Mouse (Mus musculus) heart, postnatal 0 days (tissue): ENCODE measurements around the gene Thrsp. TPM values are rescaled to one million over a fixed set of nuclear protein-coding genes. Genes with fewer than 3 reads are reported as not detected.
A peak's percentile ranks its signal among the peaks of the same experiment; 100 is the strongest.
"Not testable (repeated sequence)": the region's sequence is repeated elsewhere in the genome, so short reads cannot be mapped to it uniquely, and the experiment has no call there.

Experiments
- ATAC-seq: fragments of 200-750 bp; cut with Nextera tagmentation; 2 replicates; pipeline ENCODE4 v1.8.0; 2017; ENCODE audit warnings: low read depth, moderate number of reproducible peaks, moderate library complexity; ENCODE audit not compliant: insufficient read depth
- DNase-seq: peaks from one replicate; pipeline ENCODE4 v3.0.0-alpha.2; 2016; ENCODE audit warnings: low spot score
- H3K27ac ChIP-seq: fragments of 300-500 bp; sonication (generic); 2 replicates; pipeline ENCODE4 v1.5.1; 2014; ENCODE audit warnings: low read depth, mild to moderate bottlenecking
- H3K27me3 ChIP-seq: fragments of 300-500 bp; sonication (generic); 2 replicates; pipeline ENCODE4 v1.6.1; 2014; ENCODE audit warnings: low read length, mixed read lengths; ENCODE audit not compliant: control insufficient read depth, insufficient read depth
- H3K36me3 ChIP-seq: fragments of 300-500 bp; sonication (generic); replicated peaks from 2 replicates; pipeline ENCODE4 v1.6.1; 2014; ENCODE audit warnings: low read length, mixed read lengths; ENCODE audit not compliant: control insufficient read depth, insufficient read depth
- H3K4me1 ChIP-seq: fragments of 300-500 bp; sonication (generic); 2 replicates; pipeline ENCODE4 v1.6.1; 2014; ENCODE audit warnings: antibody characterized with exemption; ENCODE audit not compliant: control insufficient read depth, insufficient read depth
- H3K4me2 ChIP-seq: fragments of 300-500 bp; sonication (generic); 2 replicates; pipeline ENCODE4 v1.6.1; 2014; ENCODE audit warnings: low read depth, mild to moderate bottlenecking, low read length, moderate library complexity
- H3K4me3 ChIP-seq: fragments of 300-500 bp; sonication (generic); 2 replicates; pipeline ENCODE4 v1.5.1; 2014; ENCODE audit warnings: low read depth, low read length
- H3K9ac ChIP-seq: fragments of 300-500 bp; sonication (generic); replicated peaks from 2 replicates; pipeline ENCODE4 v1.6.1; 2014; ENCODE audit warnings: low read depth, low read length, mixed read lengths
- H3K9me3 ChIP-seq: fragments of 300-500 bp; sonication (generic); replicated peaks from 2 replicates; pipeline ENCODE4 v1.6.1; 2016; ENCODE audit warnings: low read length; ENCODE audit not compliant: control insufficient read depth
- CTCF ChIP-seq: IDR thresholded peaks from 2 replicates; pipeline ENCODE4 v1.5.1; 2016; ENCODE audit warnings: antibody characterized with exemption, control low read depth, low read depth
- EP300 ChIP-seq: IDR thresholded peaks from 2 replicates; pipeline ENCODE4 v1.6.1; 2016; ENCODE audit warnings: antibody characterized with exemption, low read depth
- WGBS: fragments of 180-500 bp; shearing (Covaris S2); extraction: QIAGEN DNeasy Blood & Tissue Kit; methylation state at CpG from one replicate; pipeline ENCODE4 v1.1.7; 2014; 5-methylcytosine and 5-hydroxymethylcytosine counted together
- polyA plus RNA-seq: library from polyadenylated mRNA; unstranded; fragments of >200 nt; fragmentation: Nextera tagmentation; extraction: Ambion mirVana; gene quantifications from 2 replicates; pipeline ENCODE4 v1.2.1, GENCODE M21; 2015
- total RNA-seq: library from RNA; depleted of rRNA; stranded (reverse); fragments of >200 nt; gene quantifications from 2 replicates; pipeline ENCODE4 v1.2.3, GENCODE M21; 2014; ENCODE audit warnings: low replicate concordance

Gene Thrsp
- total and polyA plus RNA-seq, 2 experiments from 2014 or later = 1.0 to 3.9 TPM

GRCm38 (mm10) chr7:97447050-97447531 is 29.6 kb upstream of the Thrsp start:
- Histone ChIP-seq H3K4me2 (no peak overlapping the region), H3K9ac (no peak overlapping the region; the same call in 1 of the 2 replicates), H3K36me3 (no peaks in the 10 kb centered on the region), H3K27ac (peak overlapping the region; percentile 69), H3K4me3 (no peak overlapping the region), H3K9me3 (no peaks in the 10 kb centered on the region), H3K4me1 (peaks cover 15% of the 10 kb centered on the region), H3K27me3 (no peaks in the 10 kb centered on the region)
- ATAC-seq = peak; percentile 33
- 55% methylated on average over 6 of the region's 6 CpGs for WGBS
- DNase-seq = no peak
- peak; percentile 24; the same call in 1 of the 2 replicates for TF ChIP-seq CTCF
- no peak for TF ChIP-seq EP300

GRCm38 (mm10) chr7:97446171-97446925 is 28.8 kb upstream of the Thrsp start:
- DNase-seq = peak; percentile 89
- no peaks in the 10 kb centered on the region for H3K27me3 ChIP-seq
- peak; percentile 90 for ATAC-seq
- TF ChIP-seq CTCF (no peak), EP300 (no peak)
- H3K4me2 ChIP-seq = no peak overlapping the region
- H3K27ac ChIP-seq = peak overlapping the region; percentile 69
- WGBS = 3% methylated on average over 6 of the region's 6 CpGs
- 0 out of 2 replicates have a peak, but pooled peaks cover 1% of the 10 kb centered on the region for H3K9me3 ChIP-seq
- H3K36me3 ChIP-seq = no peaks in the 10 kb centered on the region
- no peak overlapping the region for H3K9ac ChIP-seq
- no peak overlapping the region for H3K4me3 ChIP-seq
- H3K4me1 ChIP-seq = peaks cover 15% of the 10 kb centered on the region

GRCm38 (mm10) chr7:97438986-97439385 is 21.5 kb upstream of the Thrsp start:
- H3K27me3 ChIP-seq = no peaks in the 10 kb centered on the region
- no peak overlapping the region for H3K4me3 ChIP-seq
- H3K4me2 ChIP-seq = no peak overlapping the region
- H3K27ac ChIP-seq = no peak overlapping the region
- no peak for TF ChIP-seq EP300
- no peak for TF ChIP-seq CTCF
- H3K9ac ChIP-seq = no peak overlapping the region
- H3K4me1 ChIP-seq = no peaks in the 10 kb centered on the region
- DNase-seq (no peak), ATAC-seq (no peak)
- 0 out of 2 replicates have a peak, but pooled peaks cover 6% of the 10 kb centered on the region for H3K9me3 ChIP-seq
- no peaks in the 10 kb centered on the region for H3K36me3 ChIP-seq

DNA sequence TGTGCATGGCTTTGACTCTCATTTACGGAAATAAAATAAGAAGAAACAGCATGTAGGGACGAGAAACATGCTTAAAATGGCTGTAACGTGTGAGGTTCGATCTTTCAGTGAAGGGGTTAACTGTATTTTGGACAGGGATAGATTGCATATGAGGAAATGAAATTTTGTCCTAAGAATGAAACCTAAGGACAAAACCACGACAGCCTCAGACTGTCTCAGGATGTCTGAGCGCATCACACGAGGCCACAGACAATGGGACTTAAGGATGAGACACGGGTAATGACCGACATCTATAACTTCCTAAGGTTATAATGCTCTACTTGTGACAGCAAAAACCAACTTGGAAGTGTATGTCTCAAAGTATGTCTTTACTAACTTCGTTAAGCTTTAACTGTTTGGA is 17.0 kb upstream of the Thrsp start:
- no peaks in the 10 kb centered on the region for H3K36me3 ChIP-seq
- H3K9ac ChIP-seq = no peak overlapping the region
- DNase-seq = no peak
- H3K9me3 ChIP-seq = no peaks in the 10 kb centered on the region
- H3K4me3 ChIP-seq = no peak overlapping the region
- H3K4me2 ChIP-seq = no peak overlapping the region
- H3K27ac ChIP-seq = no peak overlapping the region
- no peak for TF ChIP-seq CTCF
- no peak for TF ChIP-seq EP300
- H3K27me3 ChIP-seq = no peaks in the 10 kb centered on the region
- 76% methylated on average over 10 of the region's 10 CpGs for WGBS
- H3K4me1 ChIP-seq = no peaks in the 10 kb centered on the region
- ATAC-seq = no peak

DNA sequence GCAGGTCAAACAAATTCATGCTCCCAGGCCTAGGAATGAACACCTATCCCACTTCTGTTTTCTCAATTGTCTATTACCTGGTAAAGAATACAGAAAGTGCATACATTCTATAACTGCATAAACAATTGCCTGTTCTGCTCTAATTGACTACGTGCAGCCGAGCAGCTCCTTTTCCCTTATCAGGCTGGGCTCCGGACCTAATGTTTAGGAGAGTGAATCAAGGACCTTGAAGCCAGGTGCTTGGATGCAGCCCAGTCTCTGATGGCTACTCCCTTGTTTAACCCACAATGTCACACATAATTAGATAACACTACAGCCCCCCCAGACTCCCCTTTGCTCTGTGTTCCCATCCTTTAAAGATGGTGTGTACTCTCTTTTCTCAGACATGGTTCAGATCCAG is 16.0 kb upstream of the Thrsp start:
- H3K9me3 ChIP-seq, H3K27me3 ChIP-seq, ATAC-seq, DNase-seq, H3K9ac ChIP-seq, H3K4me1 ChIP-seq, H3K36me3 ChIP-seq, H3K27ac ChIP-seq, H3K4me3 ChIP-seq, H3K4me2 ChIP-seq: not testable (repeated sequence)
- 36% methylated on average over 3 of the region's 3 CpGs for WGBS

GRCm38 (mm10) chr7:97429705-97430104 is 12.2 kb upstream of the Thrsp start:
- DNase-seq (no peak), ATAC-seq (no peak)
- no peak overlapping the region for H3K4me2 ChIP-seq
- no peak overlapping the region for H3K4me3 ChIP-seq
- H3K27ac ChIP-seq = no peak overlapping the region
- H3K4me1 ChIP-seq = no peaks in the 10 kb centered on the region
- no peaks in the 10 kb centered on the region for H3K36me3 ChIP-seq
- no peak overlapping the region for H3K9ac ChIP-seq
- H3K27me3 ChIP-seq = no peaks in the 10 kb centered on the region
- no peak for TF ChIP-seq EP300
- TF ChIP-seq CTCF = no peak
- H3K9me3 ChIP-seq = no peaks in the 10 kb centered on the region
- 6% methylated on average over 5 of the region's 5 CpGs for WGBS
